Mouse (Mus musculus) adipocyte (in vitro differentiated cells): ENCODE data around the gene Optn.

ENCODE experiments used
- DNase-seq: peaks from one replicate; pipeline ENCODE4 v3.0.0-alpha.2; 2016; ENCODE audit warnings: low spot score

Gene Optn

DNA sequence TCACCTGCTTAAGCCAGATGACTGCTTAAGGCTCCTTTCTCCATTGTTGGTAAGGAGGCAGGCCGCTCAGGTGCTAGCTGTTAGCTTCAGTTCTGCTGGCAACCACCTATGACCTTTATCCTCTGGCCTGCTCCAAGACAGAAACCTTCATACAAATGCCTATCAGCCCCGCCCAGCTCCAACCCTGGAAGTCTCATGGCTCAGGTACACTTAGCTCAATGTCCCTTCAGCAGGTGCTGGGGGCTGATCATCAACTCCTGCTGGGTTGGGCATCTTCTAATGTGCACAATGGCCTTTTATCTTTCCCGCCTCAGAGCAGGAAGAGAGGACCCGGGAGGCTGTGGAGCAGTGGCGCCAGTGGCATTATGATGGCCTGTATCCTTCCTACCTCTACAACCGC lies 78.9 kb downstream of the Optn start:
- DNase-seq: no peak

DNA sequence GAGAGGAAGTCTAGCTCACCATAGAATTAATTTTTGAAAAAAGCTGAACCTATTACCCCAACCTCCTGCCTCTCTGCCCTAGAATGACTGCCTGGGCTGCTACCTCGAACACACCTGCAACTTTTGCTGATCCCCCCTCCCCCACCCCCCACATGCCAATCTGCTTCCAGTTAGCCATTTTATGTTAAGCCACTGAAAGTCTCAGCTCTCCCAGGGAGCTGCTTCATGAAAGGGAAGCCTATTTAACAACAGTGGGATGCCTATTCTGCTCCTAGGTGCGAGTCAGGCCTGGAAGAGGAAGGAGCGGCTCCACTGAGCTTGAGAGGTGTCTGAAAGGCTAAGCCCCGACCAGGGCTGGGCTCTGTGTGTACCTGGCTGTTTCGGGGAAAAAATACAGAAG lies 79.9 kb downstream of the Optn start:
- no peak for DNase-seq

DNA sequence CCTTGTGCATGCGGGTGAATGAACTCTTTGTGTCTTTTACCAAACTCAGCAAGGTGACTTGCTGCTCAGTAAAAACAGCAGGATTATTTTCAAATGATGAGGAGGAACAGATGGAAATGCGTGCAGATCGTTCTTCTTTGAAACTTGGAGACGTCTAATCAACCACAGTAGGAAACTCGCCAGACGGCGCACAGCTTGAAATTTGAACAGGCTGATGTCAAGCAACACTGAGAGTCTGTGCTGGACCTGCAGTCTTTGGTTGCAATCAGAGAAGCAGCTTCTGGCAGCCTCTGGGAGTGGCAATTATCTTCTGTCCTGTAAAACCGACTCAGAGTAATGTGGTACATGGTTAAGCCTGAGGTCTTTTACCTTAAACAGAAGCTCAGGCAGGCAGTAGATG lies 85.8 kb downstream of the Optn start:
- DNase-seq: no peak

DNA sequence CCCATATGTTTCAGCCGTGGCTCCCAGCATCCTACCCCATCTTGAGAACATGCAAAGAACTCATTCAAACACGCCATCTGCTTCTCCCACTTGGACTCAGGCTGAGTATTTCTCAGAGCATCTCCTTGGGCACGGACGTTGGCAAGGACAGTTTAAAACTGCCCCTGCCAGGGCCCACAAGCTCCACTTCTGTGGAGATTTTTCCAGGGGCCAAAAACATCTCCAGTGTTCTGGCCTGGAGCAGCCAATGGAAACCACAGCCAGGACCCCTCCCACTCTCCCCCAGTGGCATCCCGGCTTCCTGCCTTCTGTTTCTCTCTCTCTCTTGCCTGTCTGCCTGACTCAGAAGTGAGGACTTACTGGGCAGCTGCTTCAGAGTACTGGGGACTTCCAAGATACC lies 88.0 kb downstream of the Optn start, which contains the start of gene Ucma:
TSS of gene Ucma (plus strand) at position 316 of the 400 bp plus-strand sequence.
- DNase-seq: no peak
